Mouse (Mus musculus) liver, postnatal 0 days (tissue): ENCODE results near the gene Ptprf. TPM values are rescaled to one million over a fixed set of nuclear protein-coding genes. Genes with fewer than 3 reads are reported as not detected.

Experiments used
- ATAC-seq: fragments of 200-750 bp; cut with Nextera tagmentation; 2 replicates; pipeline ENCODE4 v1.8.0; 2017; ENCODE audit warnings: mild to moderate bottlenecking, moderate library complexity
- DNase-seq: peaks from one replicate; pipeline ENCODE4 v3.0.0-alpha.2; 2016
- H3K27ac ChIP-seq: fragments of 300-500 bp; sonication (generic); 2 replicates; pipeline ENCODE4 v1.5.1; 2014; ENCODE audit warnings: antibody characterized with exemption, moderate library complexity, mild to moderate bottlenecking, low read depth
- H3K27me3 ChIP-seq: fragments of 300-500 bp; sonication (generic); 2 replicates; pipeline ENCODE4 v1.6.1; 2014; ENCODE audit warnings: low read length, control low read depth, mixed read lengths; ENCODE audit not compliant: insufficient read depth
- H3K36me3 ChIP-seq: fragments of 300-500 bp; sonication (generic); replicated peaks from 2 replicates; pipeline ENCODE4 v1.6.1; 2014; ENCODE audit warnings: mild to moderate bottlenecking, control low read depth, low read length, moderate library complexity, mixed read lengths; ENCODE audit not compliant: insufficient read depth
- H3K4me1 ChIP-seq: fragments of 300-500 bp; sonication (generic); 2 replicates; pipeline ENCODE4 v1.6.1; 2014; ENCODE audit warnings: antibody characterized with exemption, mild to moderate bottlenecking, control low read depth; ENCODE audit not compliant: insufficient read depth
- H3K4me2 ChIP-seq: fragments of 300-500 bp; sonication (generic); 2 replicates; pipeline ENCODE4 v1.6.1; 2014; ENCODE audit warnings: low read depth, mild to moderate bottlenecking, low read length, moderate library complexity, mixed read lengths
- H3K4me3 ChIP-seq: fragments of 300-500 bp; sonication (generic); 2 replicates; pipeline ENCODE4 v1.5.1; 2014; ENCODE audit warnings: low read depth, low read length
- H3K9ac ChIP-seq: fragments of 300-500 bp; sonication (generic); replicated peaks from 2 replicates; pipeline ENCODE4 v1.6.1; 2014; ENCODE audit warnings: mild to moderate bottlenecking, moderate library complexity
- H3K9me3 ChIP-seq: fragments of 300-500 bp; sonication (generic); 2 replicates; pipeline ENCODE4 v1.6.1; 2016; ENCODE audit warnings: mild to moderate bottlenecking, control low read depth, low read length, mixed read lengths
- CTCF ChIP-seq: sonication (generic); IDR thresholded peaks from 2 replicates; pipeline ENCODE4 v1.5.1; 2016; ENCODE audit warnings: antibody characterized with exemption, low read depth
- EP300 ChIP-seq: IDR thresholded peaks from 2 replicates; pipeline ENCODE4 v1.6.1; 2016; ENCODE audit warnings: antibody characterized with exemption, low read depth, mild to moderate bottlenecking
- WGBS: fragments of 180-500 bp; shearing (Covaris S2); extraction: QIAGEN DNeasy Blood & Tissue Kit; methylation state at CpG from one replicate; pipeline ENCODE4 v1.1.7; 2014; ENCODE audit not compliant: insufficient replicate concordance; 5-methylcytosine and 5-hydroxymethylcytosine counted together
- polyA plus RNA-seq: library from polyadenylated mRNA; unstranded; fragments of >200 nt; fragmentation: Nextera tagmentation; extraction: Ambion mirVana; gene quantifications from 2 replicates; pipeline ENCODE4 v1.2.1, GENCODE M21; 2015

Ptprf gene
- polyA plus RNA-seq, 1 experiment from 2014 or later: 11.8 TPM

DNA sequence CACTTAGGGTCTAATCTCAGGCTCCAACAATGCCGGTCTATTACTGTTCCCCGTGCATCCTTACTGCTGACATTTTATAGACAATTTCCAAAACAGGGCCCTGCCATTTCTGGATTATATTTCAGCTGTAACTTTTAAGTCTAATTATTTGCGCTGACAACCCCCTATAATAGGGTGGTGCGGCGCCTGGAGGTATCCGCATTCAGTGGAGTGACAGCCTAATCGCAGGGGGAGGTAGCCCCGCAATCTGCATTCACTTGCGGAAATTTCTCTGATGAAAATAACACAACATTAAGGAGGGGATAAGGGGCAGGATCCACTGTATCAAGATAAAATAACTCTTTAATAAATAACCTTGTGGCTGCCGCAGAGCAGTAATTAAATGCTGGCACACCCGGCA, 47.9 kb downstream of the Ptprf start:
- no peak overlapping the region for H3K4me3 ChIP-seq
- WGBS: 92% methylated on average over 11 of the region's 11 CpGs
- no peaks in the 10 kb centered on the region; the same call in 1 of the 2 replicates for H3K36me3 ChIP-seq
- no peak overlapping the region for H3K4me2 ChIP-seq
- no peak overlapping the region for H3K9ac ChIP-seq
- no peak for DNase-seq
- no peaks in the 10 kb centered on the region for H3K27me3 ChIP-seq
- no peak overlapping the region for H3K27ac ChIP-seq
- ATAC-seq: no peak
- no peaks in the 10 kb centered on the region for H3K9me3 ChIP-seq
- no peak for TF ChIP-seq CTCF
- no peak for TF ChIP-seq EP300
- H3K4me1 ChIP-seq: peaks cover 7% of the 10 kb centered on the region; the same call in 1 of the 2 replicates

DNA sequence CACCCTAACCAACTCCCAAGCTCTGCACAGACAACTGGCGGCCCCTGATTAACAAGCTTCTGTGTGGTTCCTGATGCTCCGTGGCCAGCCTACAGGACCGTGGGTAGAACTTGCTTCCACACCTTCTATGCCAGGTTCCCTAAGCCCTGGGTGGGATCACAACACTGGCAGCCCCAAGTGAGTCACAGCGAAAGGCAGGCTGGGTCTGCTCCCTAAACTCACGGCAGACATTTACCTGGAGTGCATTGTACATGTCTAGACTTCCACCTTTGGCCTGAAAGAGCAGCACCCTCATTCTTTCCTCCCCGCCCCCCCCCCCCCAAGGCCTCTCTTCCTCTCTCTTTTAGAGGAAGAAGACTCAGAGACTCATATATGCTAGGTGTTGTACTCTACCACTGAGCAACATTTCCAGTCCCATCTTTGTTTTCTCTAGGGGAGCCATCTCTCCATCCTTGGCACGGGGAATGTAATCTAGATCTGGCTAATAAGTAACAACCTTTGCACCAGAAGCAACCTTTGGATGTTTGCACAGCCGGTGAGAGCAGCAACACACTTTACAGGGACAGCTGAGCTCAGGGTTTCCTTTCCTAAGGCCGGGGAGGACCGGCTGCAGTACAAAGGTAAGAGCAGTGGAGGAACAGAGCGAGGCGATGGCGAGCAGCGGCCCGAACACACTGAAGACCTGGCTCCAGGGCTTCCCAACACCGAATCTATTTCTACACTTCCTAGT, 51.1 kb downstream of the Ptprf start:
- peak overlapping the region; percentile 81 for H3K27ac ChIP-seq

DNA sequence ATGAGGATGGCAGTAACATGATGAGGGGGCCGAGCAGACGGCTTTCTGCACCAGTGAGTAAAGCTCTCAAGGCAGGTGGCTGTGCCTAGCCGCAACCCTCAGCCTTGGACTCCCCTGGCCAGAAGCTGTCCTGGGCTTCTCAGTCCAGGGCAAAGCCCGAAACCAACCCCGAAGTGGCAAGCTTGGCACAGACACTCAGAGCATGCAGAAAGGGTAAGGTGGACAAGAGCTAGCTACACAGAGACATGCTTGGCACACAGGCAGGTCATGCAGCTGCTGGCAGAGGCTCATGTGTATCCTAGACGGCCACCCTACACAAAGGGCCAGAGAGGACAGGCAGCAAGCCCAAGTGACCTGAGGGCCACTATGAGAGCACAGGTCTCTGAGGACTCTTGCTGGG, 52.5 kb downstream of the Ptprf start:
- no peak for TF ChIP-seq EP300
- TF ChIP-seq CTCF: no peak
- Histone ChIP-seq H3K9me3 (no peaks in the 10 kb centered on the region), H3K9ac (no peak overlapping the region), H3K4me2 (no peak overlapping the region), H3K27ac (no peak overlapping the region), H3K36me3 (peaks cover 10% of the 10 kb centered on the region; the same call in 1 of the 2 replicates), H3K27me3 (no peaks in the 10 kb centered on the region), H3K4me1 (peaks cover 17% of the 10 kb centered on the region), H3K4me3 (no peak overlapping the region)
- ATAC-seq (no peak), DNase-seq (no peak)
- WGBS: 86% methylated on average over 6 of the region's 6 CpGs

More for the DNA sequence above, 51.1 kb downstream of the Ptprf start:
- ATAC-seq (peak; percentile 94), DNase-seq (peak; percentile 49)
- Histone ChIP-seq H3K9me3 (no peaks in the 10 kb centered on the region), H3K27me3 (no peaks in the 10 kb centered on the region), H3K4me1 (peaks cover 10% of the 10 kb centered on the region), H3K36me3 (peaks cover 7% of the 10 kb centered on the region; the same call in 1 of the 2 replicates), H3K4me2 (no peak overlapping the region), H3K9ac (no peak overlapping the region), H3K4me3 (no peak overlapping the region)
- TF ChIP-seq EP300 (no peak; the same call in 1 of the 2 replicates), CTCF (no peak)
- WGBS: 65% methylated on average over 15 of the region's 16 CpGs

DNA sequence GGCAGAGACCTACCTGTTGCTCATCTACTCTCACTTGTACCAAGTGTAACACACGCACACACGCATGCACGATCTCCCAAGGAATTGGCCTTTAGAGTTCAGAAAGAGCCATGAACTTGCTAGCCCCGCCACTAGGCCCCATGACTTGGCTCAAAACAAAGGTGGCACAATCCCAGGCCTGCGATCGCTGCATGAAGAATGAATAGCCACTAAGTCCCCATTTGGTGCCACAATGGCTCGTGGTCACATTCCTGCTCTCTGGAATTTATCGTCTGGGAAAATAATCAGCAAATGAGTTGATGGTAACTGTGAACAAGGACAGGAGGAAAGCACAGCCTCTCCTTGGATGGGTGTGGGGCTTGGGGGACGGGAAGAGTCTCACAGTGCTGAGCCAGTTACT, 54.3 kb downstream of the Ptprf start:
- Histone ChIP-seq H3K36me3 (peaks cover 10% of the 10 kb centered on the region; the same call in 1 of the 2 replicates), H3K27ac (no peak overlapping the region), H3K4me1 (peaks cover 17% of the 10 kb centered on the region), H3K27me3 (no peaks in the 10 kb centered on the region), H3K4me3 (no peak overlapping the region), H3K9me3 (no peaks in the 10 kb centered on the region), H3K9ac (no peak overlapping the region), H3K4me2 (no peak overlapping the region)
- DNase-seq (no peak), ATAC-seq (no peak)
- TF ChIP-seq CTCF (no peak), EP300 (no peak)
- WGBS: 78% methylated on average over 9 of the region's 9 CpGs

DNA sequence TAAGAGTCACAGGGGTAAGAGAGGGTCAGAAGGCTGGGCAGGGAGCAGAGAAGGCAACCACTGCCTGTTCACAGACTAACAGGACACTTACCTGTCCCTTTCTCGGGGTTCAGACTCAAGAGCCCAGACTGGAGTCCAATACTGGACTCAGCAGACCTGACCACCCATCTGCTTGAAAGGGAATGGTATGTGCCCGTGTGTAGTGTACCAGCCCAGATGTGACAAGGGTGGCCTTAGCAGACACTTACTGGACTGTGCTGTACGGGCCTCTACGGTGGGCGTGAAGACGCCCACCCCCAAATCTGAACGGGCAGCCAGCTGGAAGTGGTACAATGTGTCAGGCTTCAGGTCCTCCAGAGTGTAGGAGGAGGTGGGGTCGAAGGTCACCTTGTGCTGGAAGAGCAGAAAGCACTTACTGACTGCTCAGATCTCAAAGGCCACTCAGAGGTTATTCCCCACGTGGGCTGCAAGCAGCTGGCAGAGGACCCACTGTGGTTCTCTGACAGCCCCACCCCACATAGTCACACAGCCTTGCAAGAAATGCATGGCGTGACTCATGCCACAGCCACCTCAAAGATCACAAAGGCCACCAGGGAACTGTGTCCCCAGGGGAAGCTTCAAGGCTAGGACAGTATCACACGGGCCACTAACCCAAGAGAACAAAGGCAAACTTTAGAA, 56.4 kb downstream of the Ptprf start:
- no peak overlapping the region for H3K9ac ChIP-seq
- peaks cover 14% of the 10 kb centered on the region for H3K4me1 ChIP-seq
- peaks cover 12% of the 10 kb centered on the region; the same call in 1 of the 2 replicates for H3K36me3 ChIP-seq
- no peak for TF ChIP-seq CTCF
- TF ChIP-seq EP300: no peak
- H3K27me3 ChIP-seq: no peaks in the 10 kb centered on the region
- no peak overlapping the region for H3K4me2 ChIP-seq
- H3K9me3 ChIP-seq: no peaks in the 10 kb centered on the region
- H3K4me3 ChIP-seq: no peak overlapping the region
- 60% methylated on average over 11 of the region's 11 CpGs for WGBS
- H3K27ac ChIP-seq: no peak overlapping the region
- DNase-seq: no peak
- ATAC-seq: no peak

DNA sequence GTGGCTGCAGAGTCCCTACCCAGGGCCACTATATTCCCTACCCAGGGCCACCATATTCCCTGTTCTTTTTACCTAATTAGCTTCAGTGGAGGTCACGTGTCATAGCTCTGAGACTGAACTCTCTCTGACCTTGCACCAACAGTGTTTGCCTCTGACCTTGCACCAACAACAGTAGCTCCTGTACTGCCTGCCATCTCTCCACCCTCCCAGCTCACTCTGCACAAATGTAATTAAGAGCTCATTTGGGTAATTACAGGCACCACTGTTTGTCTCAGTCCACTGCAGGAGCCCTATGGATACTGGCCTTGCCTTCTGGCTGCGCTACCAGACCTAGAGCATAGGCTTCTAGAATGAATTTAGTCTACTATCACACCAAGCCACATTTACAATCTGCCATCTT, 57.3 kb downstream of the Ptprf start:
- no peak overlapping the region for H3K4me3 ChIP-seq
- H3K4me1 ChIP-seq: peaks cover 12% of the 10 kb centered on the region
- H3K27me3 ChIP-seq: no peaks in the 10 kb centered on the region
- ATAC-seq (peak; percentile 34; the same call in 1 of the 2 replicates), DNase-seq (no peak)
- H3K27ac ChIP-seq: no peak overlapping the region
- peaks cover 12% of the 10 kb centered on the region; the same call in 1 of the 2 replicates for H3K36me3 ChIP-seq
- no peaks in the 10 kb centered on the region for H3K9me3 ChIP-seq
- WGBS: 59% methylated on average over 2 of the region's 2 CpGs
- H3K9ac ChIP-seq: no peak overlapping the region
- H3K4me2 ChIP-seq: no peak overlapping the region
- no peak for TF ChIP-seq EP300
- no peak for TF ChIP-seq CTCF
